18 mouse cellular contexts compared by ENCODE assay signal in genomic region chr16:10872825-10873360, GRCm38 (mm10).
"Had no signal": no experiment of that assay in that cellular context is flagged by ENCODE, and none has a peak within 500 bp of the region (broad histone marks: within the 10 kb centered on the region; RNA-seq: fewer than 3 reads in every experiment).

No protein-coding gene starts in this region.

- H3K4me2 ChIP-seq: heart, embryonic 11.5 days; heart, embryonic 13.5 days; heart, embryonic 15.5 days; hindbrain, embryonic 12.5 days; hindbrain, embryonic 14.5 days; intestine, embryonic 15.5 days; kidney, embryonic 15.5 days; limb, embryonic 12.5 days; liver, embryonic 11.5 days; liver, embryonic 13.5 days; liver, embryonic 15.5 days had no signal

- H3K36me3 ChIP-seq: heart, embryonic 13.5 days; heart, embryonic 15.5 days; hindbrain, embryonic 10.5 days; hindbrain, embryonic 12.5 days; intestine, embryonic 15.5 days; kidney, embryonic 15.5 days; limb, embryonic 10.5 days; limb, embryonic 12.5 days; liver, embryonic 13.5 days; liver, embryonic 15.5 days had no signal

- H3K9me3 ChIP-seq: heart, embryonic 13.5 days; heart, embryonic 15.5 days; hindbrain, embryonic 10.5 days; hindbrain, embryonic 12.5 days; intestine, embryonic 15.5 days; kidney, embryonic 15.5 days; limb, embryonic 10.5 days; limb, embryonic 12.5 days; liver, embryonic 13.5 days; liver, embryonic 15.5 days had no signal

- H3K27ac ChIP-seq: gastrocnemius, adult 2 months; heart, adult 2 months; heart, embryonic 13.5 days; heart, embryonic 15.5 days; hindbrain, embryonic 10.5 days; hindbrain, embryonic 12.5 days; hindbrain, embryonic 14.5 days; intestine, embryonic 15.5 days; kidney, embryonic 15.5 days; layer of hippocampus, adult 2 months; left cerebral cortex, adult 2 months; limb, embryonic 10.5 days; limb, embryonic 12.5 days; liver, embryonic 13.5 days; liver, embryonic 15.5 days had no signal

- H3K4me1 ChIP-seq: liver, embryonic 15.5 days had no signal

- H3K4me3 ChIP-seq: gastrocnemius, adult 2 months; heart, adult 2 months; heart, embryonic 13.5 days; heart, embryonic 15.5 days; hindbrain, embryonic 10.5 days; hindbrain, embryonic 12.5 days; intestine, embryonic 15.5 days; kidney, embryonic 15.5 days; layer of hippocampus, adult 2 months; left cerebral cortex, adult 2 months; limb, embryonic 10.5 days; limb, embryonic 12.5 days; liver, embryonic 13.5 days; liver, embryonic 15.5 days had no signal

- H3K9ac ChIP-seq: forebrain, postnatal 0 days; heart, embryonic 13.5 days; heart, embryonic 15.5 days; hindbrain, embryonic 12.5 days; hindbrain, embryonic 14.5 days; intestine, embryonic 15.5 days; kidney, embryonic 15.5 days; limb, embryonic 12.5 days; liver, embryonic 13.5 days; liver, embryonic 15.5 days had no signal

- H3K27me3 ChIP-seq: hindbrain, embryonic 12.5 days; intestine, embryonic 15.5 days; kidney, embryonic 15.5 days had no signal
